Mouse (Mus musculus) macrophage (primary cell): ENCODE measurements around the gene Gm49661. TPM values are rescaled to one million over a fixed set of nuclear protein-coding genes. Genes with fewer than 3 reads are reported as not detected.

Experiments
- H3K27ac ChIP-seq: fragments of 350-480 bp; formaldehyde crosslinking; 2 replicates; pipeline ENCODE4 v1.9.0; 2021
- H3K36me3 ChIP-seq: fragments of 350-480 bp; formaldehyde crosslinking; 2 replicates; pipeline ENCODE4 v1.9.0; 2021; ENCODE audit errors: inconsistent target
- H3K4me3 ChIP-seq: fragments of 350-480 bp; formaldehyde crosslinking; 2 replicates; pipeline ENCODE4 v1.9.0; 2021; ENCODE audit errors: inconsistent target
- H3K79me2 ChIP-seq: fragments of 350-480 bp; formaldehyde crosslinking; 2 replicates; pipeline ENCODE4 v1.9.0; 2021; ENCODE audit errors: inconsistent target
- WGBS: methylation state at CpG from one replicate; pipeline ENCODE4 v1.1.7; 2026; ENCODE audit warnings: inconsistent platforms; ENCODE audit not compliant: missing documents; 5-methylcytosine and 5-hydroxymethylcytosine counted together
- polyA plus RNA-seq: library from polyadenylated mRNA; stranded (reverse); fragments of 250-400 nt; gene quantifications from 3 replicates; pipeline ENCODE4 v1.2.4, GENCODE M21; 2018; ENCODE audit warnings: inconsistent platforms

The Gm49661 gene
- polyA plus RNA-seq, 1 experiment from 2014 or later: not detected

- Histone ChIP-seq H3K4me3 (peak overlapping the region; percentile 78), H3K27ac (peak overlapping the region; percentile 86), H3K79me2 (peaks cover 18% of the 10 kb centered on the region), H3K36me3 (peaks cover 9% of the 10 kb centered on the region; the same call in 1 of the 2 replicates)
- under 1% methylated on average over 54 of the region's 70 CpGs for WGBS
These were observed 8.4 kb upstream of the Gm49661 start for GRCm38 (mm10) chr8:84977435-84978247.

- Histone ChIP-seq H3K4me3 (peak overlapping the region; percentile 78), H3K27ac (peak overlapping the region; percentile 86), H3K36me3 (peaks cover 16% of the 10 kb centered on the region), H3K79me2 (peaks cover 18% of the 10 kb centered on the region)
- WGBS: 0% methylated on average over 19 of the region's 25 CpGs
These were observed 7.7 kb upstream of the Gm49661 start for GRCm38 (mm10) chr8:84976763-84977434.

- H3K36me3 ChIP-seq: peaks cover 23% of the 10 kb centered on the region
- H3K27ac ChIP-seq: peak overlapping the region; percentile 86
- peaks cover 18% of the 10 kb centered on the region for H3K79me2 ChIP-seq
- WGBS: 1% methylated on average over 40 of the region's 61 CpGs
- peak overlapping the region; percentile 78 for H3K4me3 ChIP-seq
These were observed 7.0 kb upstream of the Gm49661 start for GRCm38 (mm10) chr8:84976031-84976762.

- H3K27ac ChIP-seq: peak overlapping the region; percentile 40; the same call in 1 of the 2 replicates
- H3K79me2 ChIP-seq: peaks cover 24% of the 10 kb centered on the region
- no peak overlapping the region for H3K4me3 ChIP-seq
- peaks cover 26% of the 10 kb centered on the region for H3K36me3 ChIP-seq
- WGBS: 35% methylated on average over 7 of the region's 7 CpGs
These were observed 6.2 kb upstream of the Gm49661 start for GRCm38 (mm10) chr8:84975434-84975833.

GRCm38 (mm10) chr8:84974543-84975142 lies 5.4 kb upstream of the Gm49661 start:
- WGBS: 65% methylated on average over 8 of the region's 8 CpGs
- peaks cover 31% of the 10 kb centered on the region for H3K79me2 ChIP-seq
- no peak overlapping the region; the same call in 1 of the 2 replicates for H3K4me3 ChIP-seq
- peaks cover 26% of the 10 kb centered on the region for H3K36me3 ChIP-seq
- peak overlapping the region; percentile 28; the same call in 1 of the 2 replicates for H3K27ac ChIP-seq

- H3K79me2 ChIP-seq: peaks cover 31% of the 10 kb centered on the region
- no peak overlapping the region for H3K4me3 ChIP-seq
- H3K36me3 ChIP-seq: peaks cover 26% of the 10 kb centered on the region
- no peak overlapping the region for H3K27ac ChIP-seq
- 72% methylated on average over 4 of the region's 4 CpGs for WGBS
These were observed 4.7 kb upstream of the Gm49661 start for GRCm38 (mm10) chr8:84973803-84974542.

- Histone ChIP-seq H3K79me2 (peaks cover 29% of the 10 kb centered on the region), H3K27ac (no peak overlapping the region), H3K4me3 (no peak overlapping the region), H3K36me3 (peaks cover 26% of the 10 kb centered on the region)
- WGBS: 93% methylated on average over 1 of the region's 1 CpGs
These were observed 3.8 kb upstream of the Gm49661 start for GRCm38 (mm10) chr8:84973079-84973478.

- Histone ChIP-seq H3K27ac (no peak overlapping the region), H3K4me3 (no peak overlapping the region), H3K79me2 (peaks cover 13% of the 10 kb centered on the region), H3K36me3 (peaks cover 26% of the 10 kb centered on the region)
- 98% methylated on average over 5 of the region's 5 CpGs for WGBS
These were observed 1.7 kb upstream of the Gm49661 start for GRCm38 (mm10) chr8:84970913-84971312.

- Histone ChIP-seq H3K36me3 (peaks cover 26% of the 10 kb centered on the region), H3K27ac (peak overlapping the region; percentile 88), H3K4me3 (peak overlapping the region; percentile 79), H3K79me2 (peaks cover 13% of the 10 kb centered on the region)
- whole genome bisulfite sequencing: 24% methylated on average over 20 of the region's 21 CpGs
These were observed 1.0 kb upstream of the Gm49661 start for GRCm38 (mm10) chr8:84970135-84970790.

- H3K36me3 ChIP-seq: peaks cover 26% of the 10 kb centered on the region
- H3K79me2 ChIP-seq: peaks cover 13% of the 10 kb centered on the region
- H3K27ac ChIP-seq: peak overlapping the region; percentile 88
- 8% methylated on average over 2 of the region's 2 CpGs for WGBS
- peak overlapping the region; percentile 79 for H3K4me3 ChIP-seq
These were observed 583 bp downstream of the Gm49661 start for GRCm38 (mm10) chr8:84968650-84969049.

GRCm38 (mm10) chr8:84967532-84968304 lies 1.5 kb downstream of the Gm49661 start:
- peak overlapping the region; percentile 88 for H3K27ac ChIP-seq
- no peak overlapping the region for H3K4me3 ChIP-seq
- WGBS: 93% methylated on average over 13 of the region's 13 CpGs
- H3K36me3 ChIP-seq: peaks cover 18% of the 10 kb centered on the region
- H3K79me2 ChIP-seq: peaks cover 13% of the 10 kb centered on the region

- WGBS: 61% methylated on average over 3 of the region's 3 CpGs
- Histone ChIP-seq H3K79me2 (peaks cover 13% of the 10 kb centered on the region), H3K36me3 (peaks cover 7% of the 10 kb centered on the region), H3K27ac (no peak overlapping the region), H3K4me3 (no peak overlapping the region)
These were observed 2.6 kb downstream of the Gm49661 start for GRCm38 (mm10) chr8:84966603-84967002.
